Mouse (Mus musculus): ENCODE data around the gene Slc35g3.
"Not testable (repeated sequence)": the region's sequence is repeated elsewhere in the genome, so short reads cannot be mapped to it uniquely, and the experiment has no call there.

Slc35g3 gene

GRCm38 (mm10) chr11:69757303-69758089 is 4.3 kb downstream of the Slc35g3 start:
- no peak for DNase-seq (ENCODE audit: extremely low read depth, low read depth, low spot score)

GRCm38 (mm10) chr11:69754701-69755100 is 7.1 kb downstream of the Slc35g3 start:
- no peak for DNase-seq (ENCODE audit: extremely low read depth, low read depth, low spot score)

GRCm38 (mm10) chr11:69754233-69754632 is 7.5 kb downstream of the Slc35g3 start:
- no peak for DNase-seq (ENCODE audit: extremely low read depth, low read depth, low spot score)

GRCm38 (mm10) chr11:69752686-69753085 is 9.1 kb downstream of the Slc35g3 start:
- DNase-seq (ENCODE audit: extremely low read depth, low read depth, low spot score), result no peak

GRCm38 (mm10) chr11:69751635-69752034 is 10.1 kb downstream of the Slc35g3 start:
- no peak for DNase-seq (ENCODE audit: extremely low read depth, low read depth, low spot score)

GRCm38 (mm10) chr11:69731408-69731807 is 30.4 kb downstream of the Slc35g3 start:
- not testable (repeated sequence) for DNase-seq (ENCODE audit: extremely low read depth, low read depth, low spot score)

GRCm38 (mm10) chr11:69729063-69729462 is 32.7 kb downstream of the Slc35g3 start:
- DNase-seq (ENCODE audit: extremely low read depth, low read depth, low spot score), result no peak

- no peak for DNase-seq (ENCODE audit: extremely low read depth, low read depth, low spot score)
Observed at GRCm38 (mm10) chr11:69725951-69726350, 35.8 kb downstream of the Slc35g3 start.

GRCm38 (mm10) chr11:69723074-69723473 is 38.7 kb downstream of the Slc35g3 start:
- DNase-seq (ENCODE audit: extremely low read depth, low read depth, low spot score), result no peak

GRCm38 (mm10) chr11:69720852-69721251 is 40.9 kb downstream of the Slc35g3 start:
- peak; percentile 73 for DNase-seq (ENCODE audit: extremely low read depth, low read depth, low spot score)

GRCm38 (mm10) chr11:69719423-69719822 is 42.3 kb downstream of the Slc35g3 start:
- no peak for DNase-seq (ENCODE audit: extremely low read depth, low read depth, low spot score)

GRCm38 (mm10) chr11:69718661-69719060 is 43.1 kb downstream of the Slc35g3 start:
- DNase-seq (ENCODE audit: extremely low read depth, low read depth, low spot score), result no peak

- no peak for DNase-seq (ENCODE audit: extremely low read depth, low read depth, low spot score)
Observed at GRCm38 (mm10) chr11:69716953-69717352, 44.8 kb downstream of the Slc35g3 start.

- DNase-seq (ENCODE audit: extremely low read depth, low read depth, low spot score), result peak; percentile 77
Observed at GRCm38 (mm10) chr11:69715929-69716328, 45.8 kb downstream of the Slc35g3 start.

GRCm38 (mm10) chr11:69715482-69715881 is 46.3 kb downstream of the Slc35g3 start:
- no peak for DNase-seq (ENCODE audit: extremely low read depth, low read depth, low spot score)

- no peak for DNase-seq (ENCODE audit: extremely low read depth, low read depth, low spot score)
Observed at GRCm38 (mm10) chr11:69714636-69715329, 47.0 kb downstream of the Slc35g3 start.

- no peak for DNase-seq (ENCODE audit: extremely low read depth, low read depth, low spot score)
Observed at GRCm38 (mm10) chr11:69712954-69713672, 48.7 kb downstream of the Slc35g3 start.

- no peak for DNase-seq (ENCODE audit: extremely low read depth, low read depth, low spot score)
Observed at GRCm38 (mm10) chr11:69711082-69711481, 50.7 kb downstream of the Slc35g3 start.

- no peak for DNase-seq (ENCODE audit: extremely low read depth, low read depth, low spot score)
Observed at GRCm38 (mm10) chr11:69710470-69710869, 51.3 kb downstream of the Slc35g3 start.

All from fat pad, adult 2 months (tissue).